In genomic region chr4:154958171-154958570, GRCm38 (mm10) we compare ENCODE assay signal across 8 mouse cellular contexts. TPM values are rescaled to one million over a fixed set of nuclear protein-coding genes. Genes with fewer than 3 reads are reported as not detected.
DNase-seq lines count a peak whose midpoint lies in the region; ATAC-seq lines count a peak whose summit lies in the region.

No protein-coding gene starts in this region.

- peaks cover 75% of the 10 kb centered on the region for H3K27me3 ChIP-seq in hindbrain, embryonic 12.5 days
- peaks cover 99% of the 10 kb centered on the region for H3K27me3 ChIP-seq in liver, embryonic 11.5 days (replicated peaks; ENCODE audit: control insufficient read depth, insufficient read depth, low read length)

- peak; percentile 69 to 70 for DNase-seq in frontal cortex, postnatal 10 days (ENCODE audit: low spot score in 2 of 2)
- DNase-seq in thymus, postnatal 0 days (ENCODE audit: low spot score), result peak; percentile 33
- DNase-seq in thymus, adult 18-20 months, result no peak
- DNase-seq in liver, embryonic 11.5 days (ENCODE audit: low spot score), result no peak
- peak; percentile 46 to 63 for DNase-seq in right cerebral cortex, postnatal 36 days (ENCODE audit: low spot score in 2 of 2)
- DNase-seq in urinary bladder, postnatal 10 days (ENCODE audit: low spot score), result no peak

- peak overlapping the region; percentile 4; the same call in 1 of the 2 replicates for H3K4me3 ChIP-seq in hindbrain, embryonic 12.5 days
- H3K4me3 ChIP-seq in liver, embryonic 11.5 days (ENCODE audit: low read depth, low read length), result peak overlapping the region; percentile 5; the same call in 1 of the 2 replicates

- H3K36me3 ChIP-seq in hindbrain, embryonic 12.5 days, result no peaks in the 10 kb centered on the region
- no peaks in the 10 kb centered on the region for H3K36me3 ChIP-seq in liver, embryonic 11.5 days (ENCODE audit: control insufficient read depth, insufficient read depth, low read length)

- peak overlapping the region; percentile 47 for H3K4me2 ChIP-seq in hindbrain, embryonic 12.5 days (replicated peaks)
- peak overlapping the region; percentile 36 for H3K4me2 ChIP-seq in liver, embryonic 11.5 days

- peak overlapping the region; percentile 72 for H3K27ac ChIP-seq in hindbrain, embryonic 12.5 days
- no peak overlapping the region for H3K27ac ChIP-seq in liver, embryonic 11.5 days (ENCODE audit: low read depth, low read length)

- peaks cover 76% of the 10 kb centered on the region for H3K4me1 ChIP-seq in hindbrain, embryonic 12.5 days
- peaks cover 18% of the 10 kb centered on the region for H3K4me1 ChIP-seq in liver, embryonic 11.5 days (replicated peaks; ENCODE audit: control insufficient read depth, insufficient read depth, low read length)

- no peak overlapping the region for H3K9ac ChIP-seq in hindbrain, embryonic 12.5 days
- H3K9ac ChIP-seq in liver, embryonic 11.5 days (ENCODE audit: low read depth, low read length), result no peak overlapping the region

- WGBS in hindbrain, embryonic 12.5 days, result under 1% methylated on average over 15 of the region's 15 CpGs
- 3% methylated on average over 15 of the region's 15 CpGs for WGBS in liver, embryonic 11.5 days

- ATAC-seq in frontal cortex, adult (ENCODE audit: low TSS enrichment), result no peak
- peak; percentile 49 for ATAC-seq in hindbrain, embryonic 12.5 days (ENCODE audit: low FRiP score)
- no peak for ATAC-seq in liver, embryonic 11.5 days (replicated peaks; ENCODE audit: low FRiP score)

- H3K9me3 ChIP-seq in hindbrain, embryonic 12.5 days (replicated peaks), result no peaks in the 10 kb centered on the region
- no peaks in the 10 kb centered on the region for H3K9me3 ChIP-seq in liver, embryonic 11.5 days (ENCODE audit: control insufficient read depth, low read length)

RNA-seq across cellular contexts. Expression of gene Hes5, which starts 2.6 kb away (rescaled TPM):
- polyA plus RNA-seq in thymus, postnatal 0 days (2015; fragmentation: Nextera tagmentation; extraction: Ambion mirVana), result 3.3 and 3.6 TPM in 2 replicates
- 293 and 329 TPM in 2 replicates for polyA plus RNA-seq in hindbrain, embryonic 12.5 days (2016; fragmentation: Nextera tagmentation; extraction: Ambion mirVana)
- polyA plus RNA-seq in liver, embryonic 11.5 days (2014; fragmentation: Nextera tagmentation; extraction: Ambion mirVana), result 0.63 TPM in 1 of 2 replicates, not detected in the other

RNA-seq across cellular contexts. Expression of gene Pank4, which starts 5.8 kb away (rescaled TPM):
- 41.5 and 42.9 TPM in 2 replicates for polyA plus RNA-seq in thymus, postnatal 0 days (2015; fragmentation: Nextera tagmentation; extraction: Ambion mirVana)
- polyA plus RNA-seq in hindbrain, embryonic 12.5 days (2016; fragmentation: Nextera tagmentation; extraction: Ambion mirVana), result 42.5 and 44.5 TPM in 2 replicates
- polyA plus RNA-seq in liver, embryonic 11.5 days (2014; fragmentation: Nextera tagmentation; extraction: Ambion mirVana), result 44.2 and 47.2 TPM in 2 replicates

RNA-seq across cellular contexts. Expression of gene Tnfrsf14, which starts 29.8 kb away (rescaled TPM):
- polyA plus RNA-seq in thymus, postnatal 0 days (2015; fragmentation: Nextera tagmentation; extraction: Ambion mirVana), result 5.3 and 6.4 TPM in 2 replicates
- polyA plus RNA-seq in hindbrain, embryonic 12.5 days (2016; fragmentation: Nextera tagmentation; extraction: Ambion mirVana), result 0.79 and 0.97 TPM in 2 replicates
- 23.1 and 24.4 TPM in 2 replicates for polyA plus RNA-seq in liver, embryonic 11.5 days (2014; fragmentation: Nextera tagmentation; extraction: Ambion mirVana)

RNA-seq across cellular contexts. Expression of gene Fam213b, which starts 59.2 kb away (rescaled TPM):
- polyA plus RNA-seq in thymus, postnatal 0 days (2015; fragmentation: Nextera tagmentation; extraction: Ambion mirVana), result 229 and 245 TPM in 2 replicates
- polyA plus RNA-seq in hindbrain, embryonic 12.5 days (2016; fragmentation: Nextera tagmentation; extraction: Ambion mirVana), result 38.0 and 40.2 TPM in 2 replicates
- 17.4 and 20.1 TPM in 2 replicates for polyA plus RNA-seq in liver, embryonic 11.5 days (2014; fragmentation: Nextera tagmentation; extraction: Ambion mirVana)

Comparison
In these comparisons a context has a peak if more than half of its experiments do, and no peak if none do; other contexts are left out.
1. DNase-seq: peak in frontal cortex, postnatal 10 days (2 of 2), thymus, postnatal 0 days (single experiment) and right cerebral cortex, postnatal 36 days (2 of 2); none in thymus, adult 18-20 months (0 of 2), liver, embryonic 11.5 days (single experiment) and urinary bladder, postnatal 10 days (single experiment).
2. RNA of gene Hes5, which starts 2.6 kb away (polyA plus RNA-seq): 293 to 329 TPM in hindbrain, embryonic 12.5 days; 3.3 to 3.6 TPM in thymus, postnatal 0 days and 0.63 TPM in liver, embryonic 11.5 days; every median in the first group is over 10 times any median in the second.